Mouse (Mus musculus): ENCODE measurements around the gene Tmcc2. TPM values are rescaled to one million over a fixed set of nuclear protein-coding genes. Genes with fewer than 3 reads are reported as not detected.
A peak's percentile ranks its signal among the peaks of the same experiment; 100 is the strongest.

Tmcc2 gene
- polyA plus RNA-seq, 1 experiment from 2014 or later = 12.2 TPM

DNA sequence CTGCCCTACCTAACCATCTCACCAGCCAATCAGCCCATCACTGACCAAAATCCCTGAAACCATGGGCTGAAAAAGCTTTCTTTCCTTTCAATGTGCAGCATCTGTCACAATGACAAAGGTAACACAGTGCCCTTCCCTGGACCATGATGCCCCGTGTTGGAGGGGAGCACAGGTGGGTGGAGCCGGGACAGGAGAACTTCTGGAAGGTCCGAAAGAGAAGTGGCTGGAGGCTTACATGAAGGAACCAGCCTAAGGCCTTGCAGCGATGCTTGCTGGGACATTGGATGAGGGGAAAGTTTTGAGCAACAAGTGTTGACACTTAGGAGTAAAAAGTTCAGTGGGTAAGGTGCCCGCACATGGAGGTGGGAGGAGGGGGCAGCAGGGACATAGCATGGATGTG lies 42.7 kb downstream of the Tmcc2 start:
- Histone ChIP-seq H3K4me2 (ENCODE audit: low read depth, low read length) (no peak overlapping the region), H3K36me3 (ENCODE audit: control insufficient read depth, insufficient read depth, low read length) (no peaks in the 10 kb centered on the region), H3K27me3 (replicated peaks; ENCODE audit: control insufficient read depth, insufficient read depth, low read length) (no peaks in the 10 kb centered on the region), H3K4me1 (ENCODE audit: control insufficient read depth, insufficient read depth, low read length) (peaks cover 8% of the 10 kb centered on the region; the same call in 1 of the 2 replicates), H3K9ac (ENCODE audit: low read depth, low read length) (no peak overlapping the region), H3K27ac (ENCODE audit: low read length) (no peak overlapping the region), H3K9me3 (ENCODE audit: control insufficient read depth, low read length) (no peaks in the 10 kb centered on the region), H3K4me3 (ENCODE audit: low read length) (no peak overlapping the region)
- WGBS = 86% methylated on average over 5 of the region's 5 CpGs
- no peak for ATAC-seq

DNA sequence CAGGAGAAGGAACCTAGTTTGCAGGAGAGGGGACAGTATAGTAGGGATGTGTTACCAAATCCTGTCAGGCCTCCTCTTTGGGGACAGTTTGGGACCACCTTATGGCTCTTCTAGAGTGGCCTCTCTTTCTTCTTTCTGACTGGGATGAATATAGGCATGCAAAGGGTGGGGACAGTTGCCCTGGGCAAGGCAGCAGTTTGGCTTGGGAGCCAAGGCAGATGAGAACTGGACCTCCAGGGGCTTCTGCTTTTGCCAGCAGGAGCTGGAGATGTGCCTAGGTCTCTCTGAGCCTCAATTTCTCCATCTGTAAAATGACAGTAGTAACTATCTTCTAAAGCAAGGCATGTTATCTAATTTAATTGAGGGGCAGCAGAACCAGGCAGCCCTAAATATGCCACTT lies 44.1 kb downstream of the Tmcc2 start:
- Histone ChIP-seq H3K4me2 (ENCODE audit: low read depth, low read length) (no peak overlapping the region), H3K9ac (ENCODE audit: low read depth, low read length) (no peak overlapping the region), H3K27me3 (replicated peaks; ENCODE audit: control insufficient read depth, insufficient read depth, low read length) (no peaks in the 10 kb centered on the region), H3K4me3 (ENCODE audit: low read length) (no peak overlapping the region), H3K4me1 (ENCODE audit: control insufficient read depth, insufficient read depth, low read length) (peaks cover 8% of the 10 kb centered on the region; the same call in 1 of the 2 replicates), H3K27ac (ENCODE audit: low read length) (peak overlapping the region; percentile 74), H3K36me3 (ENCODE audit: control insufficient read depth, insufficient read depth, low read length) (no peaks in the 10 kb centered on the region), H3K9me3 (ENCODE audit: control insufficient read depth, low read length) (no peaks in the 10 kb centered on the region)
- ATAC-seq = no peak

DNA sequence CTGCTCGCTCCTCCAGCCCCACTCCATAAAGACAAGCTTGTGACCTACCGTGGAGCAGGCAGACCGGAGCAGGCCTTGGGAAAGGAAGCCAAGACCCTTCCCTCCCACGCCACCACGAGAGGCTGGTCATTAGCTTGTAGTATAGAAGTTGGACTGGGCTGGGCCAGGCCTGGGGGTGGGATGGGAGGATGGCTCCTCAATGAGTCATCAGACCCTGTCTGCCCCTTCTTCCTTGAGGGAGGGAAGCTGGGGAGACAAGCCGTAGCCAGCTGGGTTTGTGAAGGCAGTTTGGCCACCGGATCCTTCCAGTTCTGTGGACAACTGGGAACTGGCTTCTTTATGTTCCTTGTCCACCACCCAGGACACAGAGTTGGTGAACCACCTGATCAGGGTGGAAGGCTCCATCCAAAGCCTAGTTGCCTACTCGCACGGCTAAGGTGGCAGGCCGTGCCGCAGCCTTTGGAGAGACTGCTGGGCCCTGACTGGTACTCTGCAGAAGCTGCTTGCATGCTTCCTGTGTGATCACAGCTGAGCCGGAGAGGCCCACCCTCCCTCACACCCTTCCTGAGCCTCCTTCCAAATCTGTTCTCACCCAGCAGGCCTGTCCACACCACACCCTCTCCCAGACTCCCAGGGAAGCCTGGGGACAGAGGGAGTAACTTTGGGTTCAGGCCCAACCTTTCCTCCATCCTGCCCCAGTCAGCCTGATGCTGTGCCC lies 44.8 kb downstream of the Tmcc2 start:
- no peaks in the 10 kb centered on the region for H3K27me3 ChIP-seq (replicated peaks; ENCODE audit: control insufficient read depth, insufficient read depth, low read length)
- WGBS = 64% methylated on average over 12 of the region's 12 CpGs
- peak overlapping the region; percentile 33; the same call in 1 of the 2 replicates for H3K9ac ChIP-seq (ENCODE audit: low read depth, low read length)
- H3K4me2 ChIP-seq (ENCODE audit: low read depth, low read length) = no peak overlapping the region
- H3K36me3 ChIP-seq (ENCODE audit: control insufficient read depth, insufficient read depth, low read length) = no peaks in the 10 kb centered on the region
- H3K4me3 ChIP-seq (ENCODE audit: low read length) = no peak overlapping the region
- peaks cover 8% of the 10 kb centered on the region; the same call in 1 of the 2 replicates for H3K4me1 ChIP-seq (ENCODE audit: control insufficient read depth, insufficient read depth, low read length)
- peak; percentile 71 for ATAC-seq
- H3K27ac ChIP-seq (ENCODE audit: low read length) = peak overlapping the region; percentile 74
- H3K9me3 ChIP-seq (ENCODE audit: control insufficient read depth, low read length) = no peaks in the 10 kb centered on the region

DNA sequence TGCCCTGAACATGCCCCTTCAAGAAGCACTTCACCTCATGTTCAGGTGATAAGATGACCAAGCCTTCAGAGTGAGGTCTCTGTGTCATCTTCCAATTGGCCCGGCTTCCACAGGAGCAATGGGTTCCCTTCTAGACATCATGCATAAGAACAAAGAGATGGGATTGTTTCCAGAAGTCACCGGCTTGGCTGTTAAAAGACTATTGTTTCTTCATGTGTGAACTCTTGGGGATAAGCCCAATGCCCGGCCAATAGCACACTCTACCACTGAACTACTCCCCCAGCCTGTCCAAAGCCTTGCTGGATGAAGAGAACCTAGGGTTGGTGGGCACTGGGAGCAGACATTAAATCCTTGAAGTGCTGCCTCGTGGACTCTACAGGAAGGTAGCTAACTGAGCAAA lies 45.6 kb downstream of the Tmcc2 start:
- WGBS = 82% methylated on average over 4 of the region's 4 CpGs
- no peak overlapping the region for H3K9ac ChIP-seq (ENCODE audit: low read depth, low read length)
- peaks cover 8% of the 10 kb centered on the region; the same call in 1 of the 2 replicates for H3K4me1 ChIP-seq (ENCODE audit: control insufficient read depth, insufficient read depth, low read length)

DNA sequence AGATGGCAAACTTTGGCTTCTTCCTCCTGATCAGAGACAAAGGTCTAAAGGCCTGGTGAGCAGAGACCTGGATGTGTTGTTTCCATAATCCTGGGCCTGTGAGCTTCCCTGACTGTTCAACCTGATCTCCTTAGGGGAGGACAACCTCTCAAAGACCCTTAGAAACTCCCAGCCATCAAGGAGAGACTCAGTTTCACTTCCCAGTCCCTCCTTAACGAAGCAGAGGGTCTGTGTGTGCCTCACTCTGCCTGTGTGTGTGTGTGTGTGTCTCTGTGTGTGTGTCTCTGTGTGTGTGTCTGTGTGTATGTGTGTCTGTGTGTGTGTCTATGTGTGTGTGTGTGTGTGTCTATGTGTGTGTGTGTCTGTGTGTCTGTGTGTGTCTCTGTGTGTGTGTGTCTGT lies 47.4 kb downstream of the Tmcc2 start:
- WGBS = 81% methylated on average over 1 of the region's 1 CpGs
- no peak overlapping the region for H3K9ac ChIP-seq (ENCODE audit: low read depth, low read length)
- H3K9me3 ChIP-seq (ENCODE audit: control insufficient read depth, low read length) = no peaks in the 10 kb centered on the region
- peaks cover 8% of the 10 kb centered on the region; the same call in 1 of the 2 replicates for H3K4me1 ChIP-seq (ENCODE audit: control insufficient read depth, insufficient read depth, low read length)
- H3K36me3 ChIP-seq (ENCODE audit: control insufficient read depth, insufficient read depth, low read length) = no peaks in the 10 kb centered on the region
- no peak overlapping the region for H3K27ac ChIP-seq (ENCODE audit: low read length)
- H3K4me2 ChIP-seq (ENCODE audit: low read depth, low read length) = no peak overlapping the region
- no peak for ATAC-seq
- H3K4me3 ChIP-seq (ENCODE audit: low read length) = no peak overlapping the region
- H3K27me3 ChIP-seq (replicated peaks; ENCODE audit: control insufficient read depth, insufficient read depth, low read length) = no peaks in the 10 kb centered on the region

More for the DNA sequence above, 45.6 kb downstream of the Tmcc2 start:
- Histone ChIP-seq H3K4me2 (ENCODE audit: low read depth, low read length) (no peak overlapping the region), H3K27me3 (replicated peaks; ENCODE audit: control insufficient read depth, insufficient read depth, low read length) (no peaks in the 10 kb centered on the region), H3K4me3 (ENCODE audit: low read length) (no peak overlapping the region), H3K9me3 (ENCODE audit: control insufficient read depth, low read length) (no peaks in the 10 kb centered on the region), H3K27ac (ENCODE audit: low read length) (no peak overlapping the region), H3K36me3 (ENCODE audit: control insufficient read depth, insufficient read depth, low read length) (no peaks in the 10 kb centered on the region)
- no peak for ATAC-seq

DNA sequence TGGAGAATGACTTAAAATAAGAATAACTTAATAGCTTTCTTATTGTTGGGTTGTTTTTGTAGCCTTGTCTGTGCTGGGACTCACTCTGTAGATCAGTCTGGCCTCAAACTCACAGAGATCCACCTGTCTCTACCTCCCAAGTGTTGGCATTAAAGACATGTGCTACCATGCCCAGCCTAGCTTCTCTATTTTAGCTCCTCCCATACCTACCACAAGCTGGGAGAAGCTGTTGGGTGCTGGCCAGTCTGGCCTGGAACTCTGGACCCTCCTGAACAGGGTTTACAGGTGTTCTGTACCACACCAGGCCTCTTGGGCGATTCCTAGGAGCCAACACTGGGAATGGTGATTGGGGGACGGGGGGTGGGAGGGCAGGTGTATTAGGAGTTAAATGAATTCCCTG lies 47.9 kb downstream of the Tmcc2 start:
- Histone ChIP-seq H3K27me3 (replicated peaks; ENCODE audit: control insufficient read depth, insufficient read depth, low read length) (no peaks in the 10 kb centered on the region), H3K36me3 (ENCODE audit: control insufficient read depth, insufficient read depth, low read length) (no peaks in the 10 kb centered on the region), H3K4me2 (ENCODE audit: low read depth, low read length) (no peak overlapping the region), H3K9me3 (ENCODE audit: control insufficient read depth, low read length) (no peaks in the 10 kb centered on the region), H3K27ac (ENCODE audit: low read length) (no peak overlapping the region), H3K4me1 (ENCODE audit: control insufficient read depth, insufficient read depth, low read length) (peaks cover 10% of the 10 kb centered on the region; the same call in 1 of the 2 replicates), H3K4me3 (ENCODE audit: low read length) (no peak overlapping the region), H3K9ac (ENCODE audit: low read depth, low read length) (no peak overlapping the region)
- ATAC-seq = no peak
- WGBS = 93% methylated on average over 2 of the region's 2 CpGs

DNA sequence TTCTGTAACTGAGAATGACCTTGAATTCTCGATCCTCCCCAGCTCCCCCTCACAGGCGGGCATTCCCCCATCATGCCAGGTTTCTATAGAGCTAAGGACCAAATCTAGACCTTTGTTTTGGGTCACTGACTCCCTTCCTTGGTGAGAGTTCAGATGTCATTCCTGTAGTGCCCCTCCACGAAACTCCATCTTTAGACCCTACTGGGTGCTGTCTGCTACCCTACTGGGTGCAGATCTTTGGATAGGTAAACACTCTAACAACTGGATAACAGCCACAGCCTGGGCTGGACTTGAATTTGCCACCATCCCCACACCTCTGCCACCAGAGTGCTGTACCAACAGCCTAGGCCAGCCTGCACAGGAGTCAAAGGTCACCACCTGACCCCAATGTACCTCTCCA lies 48.6 kb downstream of the Tmcc2 start:
- H3K27me3 ChIP-seq (replicated peaks; ENCODE audit: control insufficient read depth, insufficient read depth, low read length) = no peaks in the 10 kb centered on the region
- no peak overlapping the region for H3K9ac ChIP-seq (ENCODE audit: low read depth, low read length)
- H3K4me2 ChIP-seq (ENCODE audit: low read depth, low read length) = no peak overlapping the region
- H3K4me1 ChIP-seq (ENCODE audit: control insufficient read depth, insufficient read depth, low read length) = peaks cover 10% of the 10 kb centered on the region
- H3K4me3 ChIP-seq (ENCODE audit: low read length) = no peak overlapping the region
- no peak overlapping the region for H3K27ac ChIP-seq (ENCODE audit: low read length)
- ATAC-seq = no peak
- H3K9me3 ChIP-seq (ENCODE audit: control insufficient read depth, low read length) = no peaks in the 10 kb centered on the region
- WGBS = 63% methylated on average over 3 of the region's 3 CpGs
- no peaks in the 10 kb centered on the region for H3K36me3 ChIP-seq (ENCODE audit: control insufficient read depth, insufficient read depth, low read length)

DNA sequence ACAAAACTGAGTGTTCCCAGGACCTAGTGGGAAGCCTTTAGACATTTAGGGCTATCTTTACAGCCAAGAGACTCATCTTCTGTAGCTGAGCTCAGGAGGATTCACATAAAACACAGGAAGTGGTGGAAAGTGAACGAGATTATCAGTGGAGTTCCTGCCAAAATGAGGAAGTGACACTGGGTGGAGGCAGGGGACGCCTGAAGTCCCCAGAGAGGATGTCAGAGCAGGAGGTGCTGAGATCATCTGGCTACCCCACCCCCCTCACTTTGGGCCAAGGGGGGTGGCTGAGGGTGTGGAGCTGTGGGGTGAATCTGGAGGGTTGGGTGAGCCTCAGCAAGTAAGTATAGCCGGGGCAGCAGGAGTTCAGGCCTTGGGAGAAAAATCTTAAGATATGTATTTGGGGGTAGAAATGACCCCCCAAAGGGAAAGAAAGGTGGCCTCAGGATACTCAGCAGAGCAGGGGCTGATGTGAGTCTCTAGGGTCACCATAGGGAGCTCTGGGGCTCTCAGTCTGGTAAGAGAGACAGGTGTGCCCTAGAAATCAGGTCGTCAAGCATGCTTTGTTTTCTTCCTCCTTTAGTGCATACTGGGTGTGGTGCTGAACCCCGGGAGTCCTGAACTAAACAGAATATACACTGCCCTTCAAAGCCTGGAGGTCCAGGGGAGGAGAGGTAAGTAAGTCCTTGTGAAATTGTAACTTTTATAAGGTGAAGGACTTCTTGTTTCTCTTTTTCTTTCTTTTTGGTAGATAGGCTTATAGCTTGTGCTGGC lies 49.2 kb downstream of the Tmcc2 start:
- no peak overlapping the region for H3K9ac ChIP-seq (ENCODE audit: low read depth, low read length)
- H3K4me2 ChIP-seq (ENCODE audit: low read depth, low read length) = no peak overlapping the region
- peaks cover 10% of the 10 kb centered on the region for H3K4me1 ChIP-seq (ENCODE audit: control insufficient read depth, insufficient read depth, low read length)
- H3K27ac ChIP-seq (ENCODE audit: low read length) = no peak overlapping the region
- no peaks in the 10 kb centered on the region for H3K27me3 ChIP-seq (replicated peaks; ENCODE audit: control insufficient read depth, insufficient read depth, low read length)
- H3K9me3 ChIP-seq (ENCODE audit: control insufficient read depth, low read length) = no peaks in the 10 kb centered on the region
- no peak for ATAC-seq
- H3K36me3 ChIP-seq (ENCODE audit: control insufficient read depth, insufficient read depth, low read length) = no peaks in the 10 kb centered on the region
- H3K4me3 ChIP-seq (ENCODE audit: low read length) = no peak overlapping the region
- WGBS = 46% methylated on average over 5 of the region's 5 CpGs

DNA sequence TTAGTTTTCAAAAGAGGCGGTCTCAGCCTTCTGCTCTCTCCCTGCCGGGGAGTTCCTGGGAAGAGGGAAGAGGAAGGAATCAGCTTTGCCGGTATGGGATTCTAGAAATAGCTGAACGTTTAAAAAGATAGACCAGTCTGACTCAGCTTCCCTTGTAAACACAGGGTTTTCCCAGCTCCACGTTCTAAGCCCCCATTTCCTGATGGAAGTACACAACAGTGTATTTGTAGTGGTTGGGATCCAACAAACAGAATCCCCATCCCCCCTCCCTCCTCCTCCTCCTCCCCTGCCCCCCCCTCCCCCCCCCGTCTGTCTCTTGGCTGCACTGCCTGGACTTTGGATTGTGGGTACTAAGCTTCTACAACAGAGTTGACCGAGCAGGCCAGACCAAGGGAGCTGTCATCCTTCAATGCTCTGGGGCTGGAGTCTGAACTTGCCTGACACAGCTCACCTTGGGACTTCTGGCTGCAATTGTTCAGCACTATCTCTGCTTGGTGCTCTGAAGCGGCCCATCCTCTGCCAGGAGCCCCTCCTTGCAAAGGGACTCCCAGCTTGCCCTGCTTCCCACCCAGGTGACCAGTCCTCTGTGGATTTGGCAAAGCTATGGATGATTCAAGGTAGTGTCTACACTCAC lies 52.9 kb downstream of the Tmcc2 start:
- Histone ChIP-seq H3K4me2 (ENCODE audit: low read depth, low read length) (no peak overlapping the region), H3K9ac (ENCODE audit: low read depth, low read length) (no peak overlapping the region), H3K9me3 (ENCODE audit: control insufficient read depth, low read length) (no peaks in the 10 kb centered on the region), H3K4me1 (ENCODE audit: control insufficient read depth, insufficient read depth, low read length) (peaks cover 27% of the 10 kb centered on the region), H3K27ac (ENCODE audit: low read length) (0 out of 2 replicates have a peak overlapping the region, but pooled peaks have one; percentile 25), H3K4me3 (ENCODE audit: low read length) (no peak overlapping the region), H3K36me3 (ENCODE audit: control insufficient read depth, insufficient read depth, low read length) (no peaks in the 10 kb centered on the region), H3K27me3 (replicated peaks; ENCODE audit: control insufficient read depth, insufficient read depth, low read length) (no peaks in the 10 kb centered on the region)
- WGBS = 29% methylated on average over 8 of the region's 8 CpGs
- ATAC-seq = no peak
